In genomic region chr7:35215225-35215624, GRCm38 (mm10) we compare ENCODE assay signal across 8 mouse cellular contexts. TPM values are rescaled to one million over a fixed set of nuclear protein-coding genes. Genes with fewer than 3 reads are reported as not detected.
DNase-seq lines count a peak whose midpoint lies in the region; ATAC-seq and TF ChIP-seq lines count a peak whose summit lies in the region.

Gene Lrp3, minus strand, starts transcription at chr7:35215498.

- peak within 1 kb of the TSS; percentile 95 for H3K9ac ChIP-seq in hindbrain, embryonic 15.5 days

- peak; percentile 89 to 94 for DNase-seq in adrenal gland, adult (ENCODE audit: inconsistent age in 2 of 2, low spot score in 1 of 2)
- peak; percentile 80 to 85 for DNase-seq in cerebellum, postnatal 14 days
- peak; percentile 90 for DNase-seq in gastrocnemius, adult 2 months
- DNase-seq in left cerebral cortex, adult 2 months (ENCODE audit: extremely low spot score in 1 of 2, low spot score in 2 of 2) = peak; percentile 77 to 79
- DNase-seq in lung, postnatal 36 days = peak; percentile 69
- DNase-seq in right cerebral cortex, postnatal 14 days = peak; percentile 69
- DNase-seq in spleen, postnatal 10 days (ENCODE audit: low spot score in 2 of 2) = no peak

- H3K4me3 ChIP-seq in gastrocnemius, adult 2 months = peak within 1 kb of the TSS; percentile 79
- peak within 1 kb of the TSS; percentile 88 for H3K4me3 ChIP-seq in hindbrain, embryonic 15.5 days
- H3K4me3 ChIP-seq in left cerebral cortex, adult 2 months = peak within 1 kb of the TSS; percentile 62

- H3K4me2 ChIP-seq in hindbrain, embryonic 15.5 days = peak within 1 kb of the TSS; percentile 61

- intact Hi-C loops in gastrocnemius, adult 2 months (cut with DNase I) = no loop called here
- intact Hi-C loops in left cerebral cortex, adult 2 months (cut with DNase I) = loop anchor here (2.0 kb wide), 1 partner anchor 20 kb away; no protein-coding TSS in a partner anchor

- no peaks in the 10 kb centered on the region for H3K27me3 ChIP-seq in hindbrain, embryonic 15.5 days

- peak; percentile 92 for ATAC-seq in hindbrain, embryonic 15.5 days (ENCODE audit: low FRiP score, low read depth)

- WGBS in hindbrain, embryonic 15.5 days = under 1% methylated on average over 49 of the region's 53 CpGs

- H3K9me3 ChIP-seq in hindbrain, embryonic 15.5 days = no peaks in the 10 kb centered on the region

- peak within 1 kb of the TSS; percentile 54 for H3K27ac ChIP-seq in gastrocnemius, adult 2 months
- H3K27ac ChIP-seq in hindbrain, embryonic 15.5 days (replicated peaks) = peak within 1 kb of the TSS; percentile 92
- H3K27ac ChIP-seq in left cerebral cortex, adult 2 months = peak within 1 kb of the TSS; percentile 94

- no peak for TF ChIP-seq CTCF in gastrocnemius, adult 2 months (IDR thresholded peaks at IDR 0.05)
- no peak for TF ChIP-seq CTCF in left cerebral cortex, adult 2 months (IDR thresholded peaks at IDR 0.05)

- peaks cover 25% of the 10 kb centered on the region for H3K36me3 ChIP-seq in hindbrain, embryonic 15.5 days

- peaks cover 28% of the 10 kb centered on the region for H3K4me1 ChIP-seq in hindbrain, embryonic 15.5 days (replicated peaks)

RNA-seq across cellular contexts. Expression of gene Lrp3, which starts in this region (rescaled TPM):
- 1 to 10 TPM; 7.5 to 8.6 TPM for total RNA-seq in gastrocnemius, adult 2 months (2021)
- polyA plus RNA-seq in hindbrain, embryonic 15.5 days (2015; fragmentation: Nextera tagmentation; extraction: Ambion mirVana) = 28.3 and 30.6 TPM in 2 replicates
- total RNA-seq in left cerebral cortex, adult 2 months (2021) = 10 to 100 TPM; 80.8 to 86.8 TPM

Comparison
In these comparisons a context has a peak if more than half of its experiments do, and no peak if none do; other contexts are left out.
1. RNA of gene Lrp3 (total RNA-seq): 80.8 to 86.8 TPM in left cerebral cortex, adult 2 months; 7.5 to 8.6 TPM in gastrocnemius, adult 2 months; every median in the first group is over 4 times any median in the second.
2. DNase-seq: peak in adrenal gland, adult (2 of 2), cerebellum, postnatal 14 days (2 of 2), gastrocnemius, adult 2 months (single experiment), left cerebral cortex, adult 2 months (2 of 2), lung, postnatal 36 days (single experiment) and right cerebral cortex, postnatal 14 days (single experiment); none in spleen, postnatal 10 days (0 of 2).
3. Peak in every context shown above with its lines, with median percentiles within 50 percentile points of each other: H3K27ac ChIP-seq and H3K4me3 ChIP-seq.